Mouse (Mus musculus): ENCODE measurements around the gene Gm21818.
"Not testable (repeated sequence)": the region's sequence is repeated elsewhere in the genome, so short reads cannot be mapped to it uniquely, and the experiment has no call there.

GRCm38 (mm10) chr13:120142348-120142747 lies 29.9 kb upstream of the Gm21818 start:
- TF ChIP-seq CTCF (IDR thresholded peaks at IDR 0.05; ENCODE audit: extremely low read depth, insufficient read depth, insufficient read length, insufficient replicate concordance); POLR2A (IDR thresholded peaks at IDR 0.05; ENCODE audit: low read depth, low read length): not testable (repeated sequence)
